Mouse (Mus musculus) ES-Bruce4 (cell line): ENCODE data around the gene Cib3. TPM values are rescaled to one million over a fixed set of nuclear protein-coding genes. Genes with fewer than 3 reads are reported as not detected.

Source experiments
- H3K27ac ChIP-seq: 2 replicates; pipeline ENCODE4 v1.5.1; 2012; ENCODE audit warnings: low read length, inconsistent platforms; ENCODE audit not compliant: insufficient read depth
- H3K27me3 ChIP-seq: 2 replicates; pipeline ENCODE4 v1.6.1; 2012; ENCODE audit warnings: mild to moderate bottlenecking, low read length, inconsistent platforms; ENCODE audit not compliant: control insufficient read depth, poor library complexity, insufficient read depth, severe bottlenecking
- H3K36me3 ChIP-seq: 2 replicates; pipeline ENCODE4 v1.6.1; 2012; ENCODE audit warnings: inconsistent platforms, mild to moderate bottlenecking, low read length, moderate library complexity; ENCODE audit not compliant: control insufficient read depth, poor library complexity, insufficient read depth, severe bottlenecking
- H3K4me1 ChIP-seq: one replicate; pipeline ENCODE4 v1.8.1; 2011; ENCODE audit warnings: low read length; ENCODE audit not compliant: control insufficient read depth, insufficient read depth
- H3K4me3 ChIP-seq: 2 replicates; pipeline ENCODE4 v1.5.1; 2011; ENCODE audit warnings: low read depth, mild to moderate bottlenecking, low read length
- H3K9ac ChIP-seq: 2 replicates; pipeline ENCODE4 v1.6.1; 2012; ENCODE audit warnings: low read depth, mild to moderate bottlenecking, inconsistent platforms; ENCODE audit not compliant: poor library complexity, severe bottlenecking
- H3K9me3 ChIP-seq: replicated peaks from 2 replicates; pipeline ENCODE4 v1.6.1; 2012; ENCODE audit warnings: mild to moderate bottlenecking, low read length, inconsistent platforms; ENCODE audit not compliant: control insufficient read depth, poor library complexity, insufficient read depth, severe bottlenecking
- CTCF ChIP-seq: IDR thresholded peaks from one replicate; pipeline ENCODE4 v1.8.1; 2011; ENCODE audit warnings: low read depth, low read length
- EP300 ChIP-seq: IDR thresholded peaks from 2 replicates; pipeline ENCODE4 v1.6.1; 2011; ENCODE audit warnings: low read depth, low read length; ENCODE audit not compliant: insufficient read depth
- POLR2A ChIP-seq: IDR thresholded peaks from one replicate; pipeline ENCODE4 v1.8.1; 2011; ENCODE audit warnings: low read length; ENCODE audit not compliant: insufficient read depth
- polyA plus RNA-seq: library from polyadenylated mRNA; stranded (reverse); fragments of >200 nt; gene quantifications from 2 replicates; pipeline ENCODE4 v1.2.4, GENCODE M21; 2011; ENCODE audit warnings: low read depth; ENCODE audit not compliant: missing spikeins, insufficient read depth, insufficient read length

Gene Cib3
- polyA plus RNA-seq, 1 experiment = not detected

DNA sequence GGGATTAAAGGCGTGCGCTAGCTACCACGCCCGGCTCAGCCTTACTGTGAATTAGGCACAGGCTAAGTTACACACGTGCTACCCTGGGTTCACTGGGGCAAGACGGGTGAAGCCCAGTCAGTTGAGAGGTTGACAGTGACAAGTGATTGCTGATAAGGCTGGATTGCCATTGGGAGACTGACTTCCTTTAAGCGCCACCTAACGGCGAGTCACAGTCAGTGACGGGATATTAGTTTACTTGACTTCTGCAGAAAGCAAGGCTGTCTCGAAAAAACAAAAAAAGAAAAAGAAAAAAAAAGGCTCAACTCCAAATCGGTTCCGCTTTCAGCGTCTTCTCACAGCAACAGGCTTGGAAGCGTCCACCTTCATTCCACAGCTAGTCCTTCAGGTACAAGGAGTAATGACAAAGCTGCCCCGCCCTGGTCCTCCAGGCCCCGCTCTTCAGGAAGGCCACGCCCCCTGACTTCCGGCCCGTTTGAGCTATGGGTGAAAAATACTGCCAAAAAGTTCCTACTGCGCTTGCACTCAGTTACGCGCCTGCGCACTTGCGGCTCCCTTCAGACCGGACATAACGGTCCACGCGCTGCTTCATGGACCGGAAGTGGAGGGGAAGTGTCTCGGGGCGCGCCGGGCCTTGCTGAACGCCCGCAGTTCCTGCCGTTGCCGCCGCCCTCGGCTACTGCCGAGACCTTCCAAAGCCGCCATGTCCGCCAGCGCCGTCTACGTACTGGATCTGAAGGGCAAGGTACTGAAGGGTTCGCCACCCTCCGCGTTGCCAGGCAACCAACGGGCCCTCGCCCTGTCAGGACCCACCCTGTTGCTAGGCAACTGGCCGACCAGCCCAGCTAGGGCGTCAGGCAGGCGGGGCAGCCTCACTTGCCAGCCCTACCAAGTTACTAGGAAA, 27.1 kb upstream of the Cib3 start, which contains the start of gene Ap1m1:
TSS of gene Ap1m1 (plus strand) at position 520 of the 904 bp plus-strand sequence.
- peak within 1 kb of the TSS; percentile 72 for H3K4me3 ChIP-seq
- no peak within 1 kb of the TSS; the same call in 1 of the 2 replicates for H3K27ac ChIP-seq
- H3K4me1 ChIP-seq = no peaks in the 10 kb centered on the region
- H3K36me3 ChIP-seq = no peaks in the 10 kb centered on the region
- H3K9me3 ChIP-seq = no peaks in the 10 kb centered on the region
- H3K27me3 ChIP-seq = no peaks in the 10 kb centered on the region
- H3K9ac ChIP-seq = peak within 1 kb of the TSS; percentile 23
- TF ChIP-seq CTCF = peak; percentile 50
- TF ChIP-seq POLR2A = peak; percentile 30
- TF ChIP-seq EP300 = 0 out of 2 replicates have a peak, but pooled peaks have one; percentile 44

DNA sequence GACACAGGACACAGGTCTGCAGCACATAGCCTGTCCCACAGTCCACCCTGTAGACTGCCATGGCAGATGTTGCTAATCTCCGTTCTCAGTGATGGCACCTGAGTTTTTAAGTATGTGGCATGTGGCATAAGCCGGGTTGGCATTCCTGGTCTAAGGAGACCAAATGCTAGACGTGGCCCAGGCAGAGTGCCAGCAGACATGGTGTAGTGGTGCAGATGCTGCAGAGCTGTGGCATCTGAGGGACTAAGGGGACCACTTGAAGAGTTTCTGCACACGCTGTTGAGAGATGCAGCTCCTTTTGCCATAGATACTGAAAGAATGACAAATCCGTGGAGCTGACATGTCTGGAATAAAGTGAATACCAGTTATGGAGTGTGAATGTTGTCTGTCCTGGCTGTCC, 10.0 kb upstream of the Cib3 start:
- no peak for TF ChIP-seq EP300
- TF ChIP-seq POLR2A = no peak
- no peak for TF ChIP-seq CTCF
- no peaks in the 10 kb centered on the region for H3K4me1 ChIP-seq
- no peak overlapping the region for H3K4me3 ChIP-seq
- H3K27ac ChIP-seq = no peak overlapping the region
- H3K9me3 ChIP-seq = peaks cover 8% of the 10 kb centered on the region; the same call in 1 of the 2 replicates
- H3K27me3 ChIP-seq = no peaks in the 10 kb centered on the region
- no peak overlapping the region for H3K9ac ChIP-seq
- H3K36me3 ChIP-seq = peaks cover 25% of the 10 kb centered on the region

GRCm38 (mm10) chr8:72220758-72221157, 8.1 kb upstream of the Cib3 start:
- Histone ChIP-seq H3K4me3 (no peak overlapping the region), H3K9me3 (peaks cover 8% of the 10 kb centered on the region; the same call in 1 of the 2 replicates), H3K36me3 (peaks cover 25% of the 10 kb centered on the region), H3K27me3 (no peaks in the 10 kb centered on the region), H3K9ac (no peak overlapping the region), H3K27ac (no peak overlapping the region), H3K4me1 (no peaks in the 10 kb centered on the region)
- TF ChIP-seq CTCF = no peak
- no peak for TF ChIP-seq POLR2A
- TF ChIP-seq EP300 = no peak

- TF ChIP-seq CTCF (no peak), EP300 (no peak), POLR2A (no peak)
- no peak within 1 kb of the TSS for H3K27ac ChIP-seq
- H3K9ac ChIP-seq = peak within 1 kb of the TSS; percentile 70
- H3K27me3 ChIP-seq = no peaks in the 10 kb centered on the region
- H3K9me3 ChIP-seq = peaks cover 8% of the 10 kb centered on the region; the same call in 1 of the 2 replicates
- peak within 1 kb of the TSS; percentile 80 for H3K4me3 ChIP-seq
- H3K36me3 ChIP-seq = peaks cover 25% of the 10 kb centered on the region
- no peaks in the 10 kb centered on the region for H3K4me1 ChIP-seq
These were observed 7.1 kb upstream of the Cib3 start, which contains the start of gene Fam32a for GRCm38 (mm10) chr8:72219541-72220363. Fam32a (plus strand) TSS chr8:72219730.

DNA sequence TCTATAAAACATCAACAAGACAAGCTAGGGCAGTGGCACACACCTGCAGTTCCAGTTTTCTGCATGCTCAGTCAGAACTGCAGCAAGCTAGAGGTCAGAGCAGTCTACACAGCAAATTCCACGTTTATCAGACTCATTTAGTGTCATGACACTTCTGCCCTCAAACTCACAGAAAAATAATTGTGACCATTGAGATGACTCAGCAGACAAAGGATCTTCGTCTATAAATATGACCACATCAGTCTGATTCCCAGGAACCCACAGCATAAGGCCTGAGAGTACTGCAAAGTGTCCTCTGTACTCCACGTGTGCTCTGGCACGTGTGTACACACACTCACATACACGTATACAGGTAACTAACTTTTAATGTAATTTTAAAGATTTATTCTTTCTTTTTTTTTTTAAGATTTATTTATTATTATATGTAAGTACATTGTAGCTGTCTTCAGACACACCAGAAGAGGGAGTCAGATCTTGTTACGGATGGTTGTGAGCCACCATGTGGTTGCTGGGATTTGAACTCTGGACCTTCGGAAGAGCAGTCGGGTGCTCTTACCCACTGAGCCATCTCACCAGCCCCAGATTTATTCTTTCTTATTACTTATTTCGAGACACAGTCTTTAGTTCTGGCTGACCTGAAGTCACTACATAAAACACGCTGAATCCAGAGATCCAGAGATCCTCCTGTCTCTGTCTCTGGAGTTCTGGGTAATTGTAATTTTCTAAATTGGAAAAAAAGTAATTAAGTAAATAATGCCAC, 6.3 kb upstream of the Cib3 start:
- TF ChIP-seq POLR2A (no peak), CTCF (no peak), EP300 (no peak)
- no peak overlapping the region for H3K27ac ChIP-seq

More for the DNA sequence above, 6.3 kb upstream of the Cib3 start:
- no peak overlapping the region for H3K4me3 ChIP-seq
- H3K27me3 ChIP-seq = no peaks in the 10 kb centered on the region
- H3K9me3 ChIP-seq = peaks cover 5% of the 10 kb centered on the region; the same call in 1 of the 2 replicates
- peaks cover 24% of the 10 kb centered on the region for H3K36me3 ChIP-seq
- H3K9ac ChIP-seq = no peak overlapping the region
- H3K4me1 ChIP-seq = no peaks in the 10 kb centered on the region
